Mouse (Mus musculus): ENCODE results near the gene Ccdc77. TPM values are rescaled to one million over a fixed set of nuclear protein-coding genes. Genes with fewer than 3 reads are reported as not detected.
"Not testable (repeated sequence)": the region's sequence is repeated elsewhere in the genome, so short reads cannot be mapped to it uniquely, and the experiment has no call there.

The Ccdc77 gene
- total RNA-seq, 2 experiments from 2014 or later, result 3.9 to 5.0 TPM

- DNase-seq, result no peak
Measured at GRCm38 (mm10) chr6:120309787-120310186, 54.4 kb downstream of the Ccdc77 start.

- peak in 1 of 2 experiments; percentile 21 for DNase-seq
Measured at GRCm38 (mm10) chr6:120309338-120309737, 54.8 kb downstream of the Ccdc77 start.

DNA sequence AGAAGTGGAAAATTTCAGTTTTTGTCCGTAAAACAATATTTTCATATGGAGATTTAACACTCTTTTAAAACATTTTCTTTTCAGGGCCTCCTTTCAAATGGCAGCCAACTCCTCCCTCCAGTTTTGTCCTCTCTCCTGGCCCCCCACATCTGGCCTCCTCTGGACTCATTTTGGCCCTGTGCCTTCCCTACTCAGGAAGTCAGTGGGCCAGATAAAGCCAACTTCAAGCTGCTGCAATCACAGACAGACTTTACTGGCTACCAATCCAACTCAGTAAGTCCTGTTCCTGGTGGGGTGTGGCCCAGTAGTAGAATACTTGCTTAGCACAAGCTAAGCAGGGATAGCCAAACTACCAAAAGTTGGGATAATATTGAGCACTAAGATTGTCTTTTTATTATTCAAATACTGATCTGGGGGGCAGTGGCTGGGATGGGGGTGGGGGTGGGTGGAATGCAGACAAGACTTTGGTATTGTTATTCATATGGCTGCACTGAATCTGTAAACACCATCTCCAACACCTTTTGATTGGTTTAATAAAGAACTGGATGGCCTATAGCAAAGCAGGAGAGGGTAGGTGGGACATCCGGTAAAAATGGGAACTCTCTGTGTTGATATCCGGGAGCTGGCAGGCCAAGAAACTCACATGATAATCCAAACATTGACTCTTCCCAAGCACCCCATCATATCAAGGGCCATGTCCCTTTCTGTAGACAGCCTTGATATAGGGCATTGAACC is 57.1 kb downstream of the Ccdc77 start:
- DNase-seq, result peak; percentile 10 to 33

DNA sequence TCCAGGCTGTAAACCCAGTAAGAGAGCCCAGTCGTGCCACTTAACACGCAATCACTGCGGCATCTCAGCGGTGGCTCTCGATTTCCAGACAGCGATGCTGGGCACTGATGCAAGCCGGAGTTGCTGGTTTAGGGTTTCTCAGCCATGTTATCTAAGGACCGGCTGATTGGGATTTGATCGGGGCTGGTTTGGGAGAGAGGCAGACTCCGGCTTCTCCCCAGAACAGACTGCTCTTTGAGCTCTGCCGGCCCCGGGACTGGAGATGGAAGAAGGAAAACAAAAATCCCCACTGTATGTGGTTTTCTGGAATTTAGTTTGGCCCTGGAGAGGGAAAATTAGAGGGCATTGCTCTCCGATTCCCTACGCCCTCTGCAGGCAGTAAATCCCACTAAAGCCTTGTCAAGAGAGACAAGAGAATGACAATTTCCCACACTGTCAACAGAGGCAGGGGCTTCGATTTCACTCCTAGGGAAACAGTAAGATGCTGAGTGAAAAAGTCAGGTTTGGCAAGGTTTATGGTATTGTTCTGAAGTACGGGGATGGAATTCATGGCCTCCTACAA is 61.3 kb downstream of the Ccdc77 start:
- peak in 1 of 2 experiments; percentile 30 for DNase-seq

DNA sequence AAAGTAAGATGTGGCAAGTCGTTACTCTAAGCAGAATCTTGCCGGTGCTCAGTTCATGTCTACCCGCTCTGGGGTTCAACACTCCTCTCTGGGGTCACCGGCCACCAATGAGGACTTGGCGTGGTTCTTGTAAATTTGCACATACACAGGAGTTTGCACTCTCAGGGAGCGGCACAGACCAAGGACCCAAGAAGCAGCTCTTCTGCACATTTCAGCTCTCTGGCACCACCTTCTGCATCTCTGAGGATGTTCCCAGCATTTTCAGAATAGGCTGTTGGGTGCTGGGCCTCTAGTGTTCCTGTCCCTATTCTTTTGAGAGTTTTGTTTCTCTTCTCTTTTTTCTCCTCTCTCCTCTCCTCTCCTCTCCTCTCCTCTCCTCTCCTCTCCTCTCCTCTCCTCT is 63.0 kb downstream of the Ccdc77 start:
- peak in 1 of 2 experiments; percentile 40 for DNase-seq

- DNase-seq, result not testable (repeated sequence)
Measured at GRCm38 (mm10) chr6:120296589-120296988, 67.6 kb downstream of the Ccdc77 start.

DNA sequence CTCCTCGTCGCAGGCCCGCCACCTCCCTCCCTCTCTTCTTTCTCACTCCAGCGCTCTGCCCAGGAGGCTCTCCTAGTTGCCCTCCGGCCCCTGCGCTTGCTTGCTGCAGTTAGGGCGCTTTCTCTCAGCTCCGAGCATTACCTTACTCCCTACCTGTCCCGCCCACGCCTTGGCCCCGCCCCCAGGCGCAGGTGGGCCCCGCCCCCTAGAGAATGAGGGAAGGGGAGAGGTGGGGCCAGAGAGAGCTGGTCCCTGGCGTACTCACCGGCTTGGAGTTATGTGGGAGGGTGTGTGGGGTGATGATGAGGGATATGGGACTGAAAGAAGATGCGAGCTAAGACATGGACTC is 69.4 kb downstream of the Ccdc77 start:
- DNase-seq, result peak in 1 of 2 experiments; percentile 9

- DNase-seq, result peak in 1 of 2 experiments; percentile 17
Measured at GRCm38 (mm10) chr6:120294056-120294784, 70.0 kb downstream of the Ccdc77 start, which contains the start of the genes D330020A13Rik and B4galnt3. TSS of gene D330020A13Rik (plus strand) at chr6:120294364. TSS of gene B4galnt3 (minus strand) at chr6:120294559.

- DNase-seq, result no peak
Measured at GRCm38 (mm10) chr6:120291396-120292009, 72.7 kb downstream of the Ccdc77 start.

- no peak for DNase-seq
Measured at GRCm38 (mm10) chr6:120289430-120289829, 74.7 kb downstream of the Ccdc77 start.

DNA sequence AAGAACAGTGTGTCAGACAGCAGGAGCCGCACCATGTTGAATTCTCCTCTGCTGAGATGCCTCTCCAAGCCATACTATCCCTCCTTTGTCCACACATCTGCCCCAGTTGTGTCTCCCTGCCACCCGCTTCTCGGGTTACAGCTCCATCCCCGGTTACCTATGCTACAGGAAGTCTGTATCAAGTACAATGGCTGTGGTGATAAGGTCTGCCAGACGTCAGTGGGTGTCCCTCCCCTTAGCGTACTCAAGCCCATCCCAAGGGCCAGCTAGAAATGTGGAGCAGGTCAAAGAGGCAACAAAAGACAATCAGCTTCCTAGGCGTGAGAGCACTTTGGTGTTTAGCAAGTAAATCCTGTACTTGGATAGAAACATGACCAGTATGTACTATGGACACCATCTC is 75.6 kb downstream of the Ccdc77 start:
- no peak for DNase-seq

DNA sequence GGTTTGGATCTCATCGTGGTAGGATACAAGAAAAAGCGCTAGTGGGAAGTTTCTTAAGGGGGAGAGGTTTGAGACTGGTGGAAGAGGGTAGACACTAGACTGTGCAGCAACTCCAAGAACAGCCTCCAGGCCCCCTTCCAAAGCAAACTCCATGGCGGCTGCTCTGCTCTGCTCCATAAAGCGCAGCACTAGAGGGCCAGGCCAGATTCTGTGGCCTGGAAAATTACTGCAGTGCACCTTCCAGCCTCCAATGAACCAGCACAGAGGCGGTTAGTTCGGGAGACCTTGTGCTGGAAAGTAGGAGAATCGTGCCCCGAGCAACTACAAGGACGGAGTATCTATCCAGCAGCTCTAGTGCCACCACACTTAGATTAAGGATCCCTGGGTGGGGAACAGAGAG is 76.9 kb downstream of the Ccdc77 start:
- no peak for DNase-seq

DNA sequence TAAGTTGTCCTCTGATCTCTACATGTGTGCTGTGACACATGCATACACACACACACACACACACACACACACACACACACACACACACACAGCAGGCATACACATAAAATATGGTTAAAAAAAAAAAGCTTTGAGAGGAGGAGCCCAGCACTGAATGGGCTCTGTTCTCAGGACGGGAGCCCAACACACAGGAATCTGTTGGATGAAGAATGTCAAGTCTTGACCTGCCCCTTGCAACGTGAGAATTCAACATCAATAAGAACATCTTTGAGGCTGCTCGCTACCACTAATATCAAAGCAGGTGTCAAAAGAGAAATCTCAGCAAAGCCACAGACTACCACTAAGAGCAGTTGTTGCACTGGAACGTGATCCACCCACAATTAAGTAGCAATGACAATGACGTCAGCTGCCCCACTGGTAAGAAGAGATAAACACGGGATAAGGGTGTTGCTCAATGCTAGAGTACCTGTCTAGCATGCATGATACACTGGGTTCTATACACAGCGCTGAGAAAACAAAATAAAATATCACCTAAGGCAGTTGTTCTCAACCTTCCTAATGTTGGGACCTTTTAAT is 87.2 kb downstream of the Ccdc77 start:
- no peak for DNase-seq

- peak; percentile 15 to 17 for DNase-seq
Measured at GRCm38 (mm10) chr6:120275301-120275700, 88.9 kb downstream of the Ccdc77 start.

DNA sequence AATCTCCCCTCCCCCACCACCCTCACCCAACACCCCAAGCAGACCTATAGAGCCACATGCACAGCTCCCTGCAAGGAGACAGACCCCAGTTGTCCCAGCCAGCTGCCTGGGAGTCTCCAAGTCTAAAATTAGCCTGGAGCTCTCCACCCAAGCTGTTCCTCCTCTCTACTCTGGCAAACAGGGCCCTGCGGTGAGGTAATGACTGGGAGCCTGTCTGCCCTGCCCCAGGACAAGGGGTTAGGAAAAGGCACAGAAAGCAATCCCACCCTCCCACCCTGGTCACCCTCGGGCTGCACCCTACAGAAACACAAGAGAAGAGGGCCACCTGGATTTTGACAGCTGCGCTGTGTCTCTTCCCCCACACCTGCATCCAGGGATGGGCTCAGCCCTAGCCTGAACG is 89.3 kb downstream of the Ccdc77 start:
- DNase-seq, result peak; percentile 53 to 72

Other genes starting within 250 kb of the Ccdc77 start
- gene D330020A13Rik, start 70.0 kb downstream of the Ccdc77 start, total RNA-seq (2021), result not detected
- gene B4galnt3, start 69.8 kb downstream of the Ccdc77 start, total RNA-seq (2021), result under 1 TPM; 0.20 to 0.28 TPM
- 10 to 100 TPM; 28.7 to 29.9 TPM for gene Kdm5a, start 250 bp downstream of the Ccdc77 start, total RNA-seq (2021)
- gene Il17ra, start 98.9 kb upstream of the Ccdc77 start, total RNA-seq (2021), result 1 to 10 TPM; 2.3 to 3.0 TPM
- gene Tmem121b, start 129.4 kb upstream of the Ccdc77 start, total RNA-seq (2021), result not detected
- 10 to 100 TPM; 18.7 to 21.8 TPM for gene Hdhd5, start 166.9 kb upstream of the Ccdc77 start, total RNA-seq (2021)

All from heart, adult 18-20 months (tissue).